Mouse (Mus musculus) hindbrain, embryonic 10.5 days (tissue): ENCODE results near the gene Plekhg6. TPM values are rescaled to one million over a fixed set of nuclear protein-coding genes. Genes with fewer than 3 reads are reported as not detected.

Experiments used
- DNase-seq: peaks from one replicate; pipeline ENCODE4 v3.0.0-alpha.2; 2017; ENCODE audit warnings: low spot score
- H3K27ac ChIP-seq: fragments of 300-500 bp; sonication (generic); 2 replicates; pipeline ENCODE4 v1.5.1; 2016; ENCODE audit warnings: mild to moderate bottlenecking, moderate library complexity
- H3K27me3 ChIP-seq: fragments of 300-500 bp; sonication (generic); 2 replicates; pipeline ENCODE4 v1.6.1; 2016; ENCODE audit warnings: mild to moderate bottlenecking; ENCODE audit not compliant: poor library complexity, insufficient read depth, severe bottlenecking
- H3K36me3 ChIP-seq: fragments of 300-500 bp; sonication (generic); 2 replicates; pipeline ENCODE4 v1.6.1; 2016; ENCODE audit warnings: mild to moderate bottlenecking, moderate library complexity
- H3K4me1 ChIP-seq: fragments of 300-500 bp; sonication (generic); replicated peaks from 2 replicates; pipeline ENCODE4 v1.6.1; 2016; ENCODE audit warnings: mild to moderate bottlenecking
- H3K4me3 ChIP-seq: fragments of 300-500 bp; sonication (generic); 2 replicates; pipeline ENCODE4 v1.5.1; 2016; ENCODE audit warnings: mild to moderate bottlenecking, moderate library complexity
- H3K9me3 ChIP-seq: fragments of 300-500 bp; sonication (generic); 2 replicates; pipeline ENCODE4 v1.6.1; 2016; ENCODE audit warnings: mild to moderate bottlenecking, moderate library complexity
- WGBS: fragments of 180-500 bp; shearing (Covaris S2); methylation state at CpG from one replicate; pipeline ENCODE4 v1.1.7; 2016; 5-methylcytosine and 5-hydroxymethylcytosine counted together
- polyA plus RNA-seq: library from polyadenylated mRNA; unstranded; fragments of >200 nt; fragmentation: Nextera tagmentation; extraction: Ambion mirVana; gene quantifications from 2 replicates; pipeline ENCODE4 v1.2.1, GENCODE M21; 2016

Gene Plekhg6
- polyA plus RNA-seq, 1 experiment from 2014 or later = 0.13 TPM

GRCm38 (mm10) chr6:125348721-125349574 lies 31.6 kb downstream of the Plekhg6 start, which contains the start of gene Tnfrsf1a:
TSS of gene Tnfrsf1a (plus strand) at chr6:125349362.
- Histone ChIP-seq H3K4me1 (peaks cover 66% of the 10 kb centered on the region), H3K27ac (peak within 1 kb of the TSS; percentile 86), H3K36me3 (no peaks in the 10 kb centered on the region), H3K9me3 (no peaks in the 10 kb centered on the region), H3K27me3 (peaks cover 32% of the 10 kb centered on the region), H3K4me3 (peak within 1 kb of the TSS; percentile 61)
- WGBS = 3% methylated on average over 22 of the region's 22 CpGs
- no peak for DNase-seq

- Histone ChIP-seq H3K27ac (no peak overlapping the region), H3K4me3 (no peak overlapping the region), H3K36me3 (no peaks in the 10 kb centered on the region), H3K27me3 (peaks cover 29% of the 10 kb centered on the region), H3K4me1 (peaks cover 66% of the 10 kb centered on the region), H3K9me3 (no peaks in the 10 kb centered on the region)
- WGBS = 52% methylated on average over 2 of the region's 2 CpGs
- no peak for DNase-seq
Observed at GRCm38 (mm10) chr6:125346029-125346428, 34.6 kb downstream of the Plekhg6 start.

- Histone ChIP-seq H3K27ac (no peak overlapping the region), H3K27me3 (peaks cover 25% of the 10 kb centered on the region), H3K9me3 (no peaks in the 10 kb centered on the region), H3K4me3 (no peak overlapping the region), H3K36me3 (no peaks in the 10 kb centered on the region), H3K4me1 (peaks cover 66% of the 10 kb centered on the region)
- 69% methylated on average over 1 of the region's 1 CpGs for WGBS
- DNase-seq = no peak
Observed at GRCm38 (mm10) chr6:125345625-125346024, 35.0 kb downstream of the Plekhg6 start.

GRCm38 (mm10) chr6:125344866-125345265 lies 35.7 kb downstream of the Plekhg6 start:
- Histone ChIP-seq H3K9me3 (no peaks in the 10 kb centered on the region), H3K27me3 (peaks cover 24% of the 10 kb centered on the region), H3K4me3 (no peak overlapping the region), H3K36me3 (no peaks in the 10 kb centered on the region), H3K4me1 (peaks cover 65% of the 10 kb centered on the region), H3K27ac (no peak overlapping the region)
- no peak for DNase-seq
- 70% methylated on average over 4 of the region's 4 CpGs for WGBS

GRCm38 (mm10) chr6:125344084-125344483 lies 36.5 kb downstream of the Plekhg6 start:
- 0 out of 2 replicates have a peak overlapping the region, but pooled peaks have one; percentile 16 for H3K27ac ChIP-seq

GRCm38 (mm10) chr6:125342198-125342597 lies 38.4 kb downstream of the Plekhg6 start:
- 57% methylated on average over 3 of the region's 3 CpGs for WGBS
- no peaks in the 10 kb centered on the region for H3K36me3 ChIP-seq
- peaks cover 7% of the 10 kb centered on the region for H3K27me3 ChIP-seq
- no peak overlapping the region for H3K27ac ChIP-seq
- no peak for DNase-seq
- H3K4me3 ChIP-seq = no peak overlapping the region
- no peaks in the 10 kb centered on the region for H3K9me3 ChIP-seq
- peaks cover 50% of the 10 kb centered on the region for H3K4me1 ChIP-seq

More at GRCm38 (mm10) chr6:125344084-125344483, 36.5 kb downstream of the Plekhg6 start:
- WGBS = 44% methylated on average over 8 of the region's 8 CpGs
- no peak overlapping the region for H3K4me3 ChIP-seq
- peaks cover 23% of the 10 kb centered on the region for H3K27me3 ChIP-seq
- no peak for DNase-seq
- H3K4me1 ChIP-seq = peaks cover 57% of the 10 kb centered on the region
- no peaks in the 10 kb centered on the region for H3K9me3 ChIP-seq
- no peaks in the 10 kb centered on the region for H3K36me3 ChIP-seq

- no peaks in the 10 kb centered on the region for H3K36me3 ChIP-seq
- H3K4me3 ChIP-seq = no peak overlapping the region
- peak overlapping the region; percentile 70 for H3K27ac ChIP-seq
- H3K9me3 ChIP-seq = no peaks in the 10 kb centered on the region
- H3K4me1 ChIP-seq = peaks cover 50% of the 10 kb centered on the region
- peaks cover 7% of the 10 kb centered on the region for H3K27me3 ChIP-seq
- WGBS = 61% methylated on average over 5 of the region's 5 CpGs
- no peak for DNase-seq
Observed at GRCm38 (mm10) chr6:125340244-125340643, 40.3 kb downstream of the Plekhg6 start.

GRCm38 (mm10) chr6:125338791-125339660 lies 41.6 kb downstream of the Plekhg6 start:
- peaks cover 7% of the 10 kb centered on the region for H3K27me3 ChIP-seq
- peaks cover 40% of the 10 kb centered on the region for H3K4me1 ChIP-seq
- 74% methylated on average over 9 of the region's 9 CpGs for WGBS
- no peak overlapping the region for H3K4me3 ChIP-seq
- H3K9me3 ChIP-seq = no peaks in the 10 kb centered on the region
- no peak for DNase-seq
- H3K27ac ChIP-seq = no peak overlapping the region
- H3K36me3 ChIP-seq = no peaks in the 10 kb centered on the region

- Histone ChIP-seq H3K27ac (no peak overlapping the region), H3K27me3 (peaks cover 6% of the 10 kb centered on the region; the same call in 1 of the 2 replicates)
Observed at GRCm38 (mm10) chr6:125334356-125334755, 46.2 kb downstream of the Plekhg6 start.

GRCm38 (mm10) chr6:125333112-125333899 lies 47.3 kb downstream of the Plekhg6 start:
- 71% methylated on average over 14 of the region's 14 CpGs for WGBS

More at GRCm38 (mm10) chr6:125334356-125334755, 46.2 kb downstream of the Plekhg6 start:
- Histone ChIP-seq H3K4me3 (no peak overlapping the region), H3K9me3 (no peaks in the 10 kb centered on the region), H3K36me3 (no peaks in the 10 kb centered on the region), H3K4me1 (peaks cover 19% of the 10 kb centered on the region)
- DNase-seq = no peak
- 77% methylated on average over 2 of the region's 2 CpGs for whole genome bisulfite sequencing

GRCm38 (mm10) chr6:125330626-125331326 lies 49.8 kb downstream of the Plekhg6 start:
- peak; percentile 85 for DNase-seq
- H3K4me1 ChIP-seq = peaks cover 19% of the 10 kb centered on the region
- peak overlapping the region; percentile 62 for H3K4me3 ChIP-seq
- H3K36me3 ChIP-seq = no peaks in the 10 kb centered on the region
- H3K9me3 ChIP-seq = no peaks in the 10 kb centered on the region
- WGBS = 1% methylated on average over 39 of the region's 39 CpGs
- H3K27ac ChIP-seq = peak overlapping the region; percentile 82
- peaks cover 14% of the 10 kb centered on the region; the same call in 1 of the 2 replicates for H3K27me3 ChIP-seq

More at GRCm38 (mm10) chr6:125333112-125333899, 47.3 kb downstream of the Plekhg6 start:
- Histone ChIP-seq H3K36me3 (no peaks in the 10 kb centered on the region), H3K4me1 (peaks cover 19% of the 10 kb centered on the region), H3K9me3 (no peaks in the 10 kb centered on the region), H3K27me3 (peaks cover 9% of the 10 kb centered on the region; the same call in 1 of the 2 replicates), H3K27ac (0 out of 2 replicates have a peak overlapping the region, but pooled peaks have one; percentile 12), H3K4me3 (no peak overlapping the region)
- DNase-seq = no peak
